Mouse (Mus musculus) cerebellum, adult 11-12 months (tissue): Measurements from ENCODE around the gene Clk3.

Experiments
- DNase-seq: peaks from one replicate; pipeline ENCODE4 v3.0.0; 2022

The Clk3 gene

GRCm38 (mm10) chr9:57765364-57766351, at the start of gene Clk3:
Gene Clk3, minus strand, starts transcription at chr9:57765860.
- DNase-seq: peak; percentile 82

DNA sequence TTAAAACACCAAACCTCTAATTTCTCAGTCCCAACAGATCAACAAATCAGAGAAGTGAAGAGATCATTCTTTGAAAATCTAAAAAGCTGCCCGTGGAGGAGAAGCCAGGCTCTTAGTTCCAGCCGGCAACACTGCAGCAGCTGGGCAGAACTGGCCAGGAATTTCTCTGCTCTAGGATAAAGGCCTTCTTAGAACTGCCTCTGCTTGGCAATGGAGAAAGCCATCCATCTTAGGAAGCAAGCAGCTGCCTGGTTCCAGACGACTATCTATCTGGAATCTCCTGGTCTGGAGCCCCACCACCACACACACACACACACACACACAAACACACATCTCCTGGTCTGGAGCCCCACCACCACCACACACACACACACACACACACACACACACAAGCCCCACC, 49.2 kb upstream of the Clk3 start:
- no peak for DNase-seq

DNA sequence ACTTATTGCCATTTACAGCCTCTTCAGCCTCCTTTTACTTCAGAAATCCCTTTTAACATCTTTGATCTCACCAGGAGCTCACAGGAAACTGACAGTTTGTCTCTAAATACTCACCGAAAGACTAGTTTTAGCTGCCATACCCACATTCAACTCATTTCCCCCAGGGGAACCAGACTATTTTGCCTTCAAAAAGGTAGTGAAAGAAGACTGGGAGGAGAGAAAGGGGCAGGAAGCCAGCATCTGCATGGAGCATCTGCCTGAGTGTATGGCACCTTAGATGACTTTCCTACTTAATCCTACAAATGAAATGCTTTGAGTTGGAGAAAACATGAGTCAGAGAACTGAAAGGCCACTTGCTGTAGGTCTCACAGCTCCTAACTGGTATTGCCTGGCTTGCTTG, 48.4 kb upstream of the Clk3 start:
- DNase-seq: no peak

DNA sequence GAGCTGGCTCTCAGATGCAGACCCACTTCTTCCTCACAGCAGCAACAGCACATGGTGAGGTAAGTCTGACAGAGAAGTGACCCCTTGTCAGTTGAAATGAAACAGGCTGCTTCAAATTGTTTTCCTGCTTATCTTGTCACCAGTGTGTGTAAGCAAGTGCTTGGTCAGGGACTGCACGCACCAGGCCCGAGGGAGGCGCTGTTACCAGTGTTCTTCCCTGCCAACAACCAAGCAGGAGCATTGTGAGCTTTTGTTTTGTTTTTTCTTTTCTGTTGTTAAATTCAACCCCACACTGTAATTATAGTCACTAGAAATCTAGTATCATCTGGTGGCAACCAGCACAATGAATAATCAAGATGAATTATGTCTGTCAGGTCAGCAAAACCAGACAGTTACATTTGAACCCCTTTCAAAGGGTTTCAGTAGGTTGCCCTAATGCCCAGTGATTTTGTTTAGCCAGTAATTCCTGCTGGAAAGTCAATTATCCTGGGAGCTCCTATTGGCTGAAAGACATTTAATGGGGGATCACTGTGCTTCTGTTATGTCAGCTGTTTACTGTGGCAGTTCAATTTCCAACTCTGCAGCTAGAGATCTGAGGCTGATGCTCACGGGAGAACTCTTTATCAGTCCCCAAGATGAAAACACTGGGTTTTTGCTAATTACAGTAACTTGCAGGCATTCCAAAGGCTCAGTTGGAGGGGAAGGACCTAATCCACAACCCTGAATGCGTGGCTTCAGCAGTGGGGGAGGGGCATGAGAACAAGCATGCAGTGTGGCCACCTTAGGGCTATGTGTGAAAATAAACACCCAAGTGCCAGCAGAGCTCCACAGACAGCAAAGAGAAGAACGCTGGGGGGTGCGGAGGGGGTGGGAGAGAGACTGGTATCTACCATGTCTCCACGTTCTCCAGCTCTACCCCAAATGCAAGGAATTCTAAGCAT, 46.4 kb upstream of the Clk3 start:
- no peak for DNase-seq

DNA sequence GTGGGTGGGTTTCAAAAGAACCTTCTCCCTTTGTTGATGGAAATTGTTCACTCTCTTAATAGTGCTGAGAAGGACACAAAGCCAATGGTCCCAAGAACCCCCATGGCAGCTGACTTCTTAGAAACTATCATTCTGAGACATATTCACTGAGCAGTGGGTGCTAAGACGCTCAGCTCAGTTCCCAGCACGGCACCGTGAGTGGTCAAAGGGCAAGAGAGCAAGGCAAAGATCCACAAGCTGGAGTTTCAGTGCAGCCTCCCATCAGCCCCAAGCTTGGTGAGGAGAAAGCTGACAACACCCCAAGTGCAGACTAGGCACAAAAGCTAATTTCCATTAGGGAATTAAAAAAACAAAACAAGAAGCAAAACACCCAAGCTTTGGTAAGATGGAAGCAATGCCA, 45.0 kb upstream of the Clk3 start:
- DNase-seq: no peak

DNA sequence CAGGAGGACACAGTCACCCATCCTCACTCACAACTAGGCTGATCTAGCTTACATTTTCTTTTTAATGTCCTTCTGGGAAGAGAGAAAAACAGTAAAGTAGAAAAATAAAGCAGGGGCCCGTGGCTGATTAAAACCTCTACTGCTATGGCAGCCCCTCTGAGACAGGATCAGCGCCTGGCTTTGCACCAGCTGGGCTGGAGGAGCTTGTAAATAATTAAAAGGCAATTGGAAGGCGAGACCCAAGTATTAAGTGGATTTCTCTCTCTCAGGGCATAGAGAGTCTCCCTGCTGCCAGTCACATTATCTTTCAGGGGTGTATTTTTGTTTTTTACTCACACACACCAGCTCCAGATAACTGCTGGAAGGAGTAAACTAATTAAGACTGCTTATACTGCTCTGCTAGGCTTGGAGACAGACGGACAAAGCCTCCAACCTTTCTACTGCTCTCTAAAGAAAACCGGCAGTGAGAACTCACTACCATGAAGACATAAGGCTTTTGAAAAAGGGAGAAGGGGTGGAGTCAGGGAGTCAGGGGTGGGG, 43.2 kb upstream of the Clk3 start:
- no peak for DNase-seq

- no peak for DNase-seq
Measured at GRCm38 (mm10) chr9:57807174-57807651, 41.6 kb upstream of the Clk3 start.

DNA sequence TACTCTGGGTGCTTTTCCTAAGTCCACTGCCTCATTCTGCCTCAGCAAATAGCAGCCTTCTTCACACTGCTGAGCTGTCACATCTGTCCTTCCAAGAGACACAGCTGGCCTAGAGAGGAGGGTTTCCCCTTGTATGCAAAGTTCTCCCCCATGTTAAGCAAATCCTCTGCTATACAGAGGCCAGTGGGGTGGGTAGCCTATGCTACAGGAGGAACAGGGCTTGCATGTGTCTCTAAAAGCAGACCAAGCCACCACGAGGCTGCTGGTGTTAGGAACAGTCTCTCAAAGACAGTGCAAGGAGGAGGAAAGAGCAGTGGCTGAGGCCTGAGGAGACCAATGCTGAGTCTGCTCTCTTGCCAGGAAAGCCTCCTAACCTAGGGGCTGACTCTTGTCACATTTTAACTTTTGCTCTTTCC, 40.4 kb upstream of the Clk3 start:
- no peak for DNase-seq

GRCm38 (mm10) chr9:57805087-57805737, 39.6 kb upstream of the Clk3 start:
- DNase-seq: no peak

DNA sequence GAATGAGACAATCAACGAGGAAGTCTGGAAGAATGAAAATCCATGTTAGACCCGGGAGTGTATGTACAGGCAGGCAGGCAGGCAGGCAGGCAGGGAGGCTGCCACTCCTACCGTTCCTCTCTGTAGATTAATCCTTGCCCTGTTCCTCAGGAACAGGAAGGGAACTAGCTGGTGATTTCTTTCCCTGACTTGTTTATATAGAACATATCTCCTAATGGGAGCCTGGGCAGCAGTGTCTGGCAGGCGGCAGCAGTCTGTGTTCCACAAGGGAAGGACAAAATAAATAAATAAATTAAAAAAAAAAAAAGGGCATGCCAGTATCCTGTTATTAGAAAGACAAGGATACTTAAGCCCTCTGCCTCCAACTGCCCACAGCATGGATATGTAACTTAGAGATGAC, 38.2 kb upstream of the Clk3 start:
- no peak for DNase-seq

DNA sequence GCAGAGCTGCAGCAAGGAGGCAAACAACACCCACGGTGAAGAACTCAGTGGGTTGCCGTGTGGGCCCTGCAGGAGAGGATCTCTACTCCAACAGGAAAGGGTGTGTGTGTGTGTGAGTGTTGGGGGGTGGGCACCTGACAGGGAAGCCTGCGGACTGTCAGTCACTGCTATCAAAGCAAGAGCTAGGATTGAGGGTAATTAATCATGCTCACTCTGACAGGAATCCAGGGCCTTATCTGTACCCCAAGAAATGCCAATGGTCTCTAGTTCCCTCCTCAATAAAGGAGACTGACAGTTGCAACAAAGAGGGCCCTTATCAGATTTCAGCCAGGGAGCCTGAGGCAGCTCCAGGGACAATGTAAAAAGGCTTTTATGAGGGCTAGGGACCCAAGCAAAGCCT, 37.4 kb upstream of the Clk3 start:
- DNase-seq: no peak

- DNase-seq: no peak
Measured at GRCm38 (mm10) chr9:57800325-57800975, 34.8 kb upstream of the Clk3 start.

DNA sequence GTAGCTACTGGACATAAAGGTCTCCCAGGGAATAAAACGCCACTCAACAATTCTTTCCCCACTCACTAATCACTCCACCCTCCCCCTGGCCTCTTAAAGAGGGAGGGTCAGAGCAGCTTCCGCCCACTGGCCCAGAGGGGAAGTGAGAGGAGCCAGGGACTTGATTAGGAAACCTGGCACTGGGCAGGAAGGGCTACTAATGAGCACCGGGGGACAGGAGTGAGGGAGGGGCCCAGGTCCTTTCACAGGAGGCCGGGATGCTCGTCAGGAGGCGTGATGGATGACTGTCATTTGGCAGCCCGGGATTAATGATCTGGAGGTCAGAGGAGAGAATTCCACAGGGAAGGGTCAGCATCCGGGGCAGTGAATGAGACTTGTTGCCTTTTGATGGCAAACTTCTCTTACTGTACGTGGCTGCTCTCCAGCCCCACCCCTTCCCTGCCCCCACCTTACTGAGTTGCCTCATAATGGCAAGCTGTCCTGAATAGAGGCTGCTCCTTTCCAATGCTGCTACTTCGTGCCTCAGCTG, 33.1 kb upstream of the Clk3 start:
- DNase-seq: no peak

DNA sequence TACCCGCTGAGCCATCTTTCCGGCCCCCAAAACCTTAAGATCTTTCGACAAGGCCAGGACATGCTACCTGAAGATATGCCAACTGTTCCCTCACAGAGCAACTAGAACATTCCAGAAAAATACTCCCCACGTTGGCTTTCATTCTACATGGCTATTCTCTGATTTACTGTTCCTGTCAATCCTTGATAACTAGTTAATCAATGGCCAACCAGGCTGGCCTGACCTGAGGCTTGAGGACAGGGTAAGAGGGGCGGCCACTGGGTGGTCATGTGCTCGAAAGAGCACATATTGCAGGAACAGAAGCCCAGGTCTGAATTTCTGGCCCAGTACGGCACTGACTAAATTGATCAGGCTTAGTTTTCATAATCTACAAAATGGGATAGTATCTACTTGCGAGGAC, 31.8 kb upstream of the Clk3 start:
- no peak for DNase-seq

DNA sequence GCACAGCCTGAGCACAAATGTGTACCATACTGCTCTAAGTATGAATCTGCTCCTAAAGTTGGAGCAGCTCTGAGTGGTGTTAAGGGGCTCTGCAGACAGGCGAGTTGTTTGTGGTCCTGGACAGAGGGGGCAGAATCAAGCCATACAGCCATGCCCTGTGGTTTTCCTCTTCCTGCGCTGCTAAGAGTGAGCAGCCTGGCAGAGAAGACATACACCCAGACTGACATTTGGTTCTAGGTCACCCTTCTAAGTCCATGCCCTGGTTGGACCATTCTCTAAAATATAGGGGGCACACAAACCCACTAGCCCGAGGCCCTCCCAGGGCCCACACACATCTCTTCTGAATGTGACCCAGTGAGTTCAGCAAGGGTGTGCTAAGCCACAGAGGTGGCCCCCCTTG, 24.1 kb upstream of the Clk3 start:
- DNase-seq: no peak

- no peak for DNase-seq
Measured at GRCm38 (mm10) chr9:57782656-57783055, 17.0 kb upstream of the Clk3 start.

- no peak for DNase-seq
Measured at GRCm38 (mm10) chr9:57775736-57776135, 10.1 kb upstream of the Clk3 start.

DNA sequence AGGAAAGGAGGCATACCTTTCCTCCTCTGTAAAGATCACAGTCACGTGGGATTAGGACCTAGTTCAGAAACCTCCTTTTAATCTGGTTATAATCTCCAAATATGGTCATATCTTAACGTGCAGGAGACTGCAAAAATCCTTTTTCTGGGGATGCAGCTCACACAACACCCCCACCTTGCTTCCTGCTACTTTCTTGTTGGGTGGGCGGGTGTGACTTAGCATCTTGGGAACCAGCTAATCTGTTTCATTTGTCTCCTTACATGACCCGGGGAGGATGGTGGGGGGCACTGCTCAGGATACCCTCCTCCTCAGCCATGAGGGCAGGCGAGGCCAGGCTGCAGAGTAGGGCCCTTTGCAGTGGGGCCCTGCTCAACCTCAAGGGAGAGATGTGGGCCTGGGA, 9.4 kb upstream of the Clk3 start:
- DNase-seq: no peak

- no peak for DNase-seq
Measured at GRCm38 (mm10) chr9:57774168-57774567, 8.5 kb upstream of the Clk3 start.

DNA sequence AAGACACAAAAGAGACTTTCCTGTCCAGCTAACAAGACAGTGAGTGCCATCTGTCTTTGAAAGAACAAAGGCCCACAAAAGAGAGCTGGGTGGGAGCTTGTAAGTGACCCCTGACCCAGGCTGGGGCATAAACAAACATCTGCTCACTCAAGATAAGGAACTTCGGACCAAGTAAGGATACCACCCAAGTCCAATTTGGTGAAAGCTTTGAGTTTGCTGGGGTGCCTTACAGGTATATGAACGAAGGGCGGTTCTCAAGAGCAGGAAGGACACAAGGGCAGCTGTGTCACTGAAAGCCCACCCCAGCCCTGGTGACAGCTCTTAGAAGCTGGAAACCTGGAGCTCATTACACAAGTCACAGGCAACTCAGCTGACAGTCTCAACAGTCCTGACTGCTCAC, 8.1 kb upstream of the Clk3 start:
- DNase-seq: no peak

DNA sequence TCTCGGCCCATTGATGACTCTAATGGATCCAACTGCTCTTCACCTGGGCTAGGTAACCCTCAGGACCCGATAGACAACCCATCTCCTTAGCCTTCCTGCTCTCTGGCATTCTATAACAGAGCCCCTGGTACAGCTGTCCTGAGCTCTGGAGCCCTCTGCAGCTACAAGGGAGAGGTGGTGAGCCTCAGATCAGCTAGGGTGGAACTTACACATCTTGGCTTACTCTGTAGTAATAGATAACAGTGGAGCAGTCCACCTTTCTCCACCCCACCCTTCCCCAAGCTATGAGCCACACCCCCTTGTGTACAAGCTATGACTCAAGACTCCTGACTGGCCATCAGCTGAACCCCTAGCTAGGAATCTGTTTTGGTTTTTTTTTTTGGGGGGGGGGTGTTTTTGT, 5.2 kb upstream of the Clk3 start:
- DNase-seq: no peak

DNA sequence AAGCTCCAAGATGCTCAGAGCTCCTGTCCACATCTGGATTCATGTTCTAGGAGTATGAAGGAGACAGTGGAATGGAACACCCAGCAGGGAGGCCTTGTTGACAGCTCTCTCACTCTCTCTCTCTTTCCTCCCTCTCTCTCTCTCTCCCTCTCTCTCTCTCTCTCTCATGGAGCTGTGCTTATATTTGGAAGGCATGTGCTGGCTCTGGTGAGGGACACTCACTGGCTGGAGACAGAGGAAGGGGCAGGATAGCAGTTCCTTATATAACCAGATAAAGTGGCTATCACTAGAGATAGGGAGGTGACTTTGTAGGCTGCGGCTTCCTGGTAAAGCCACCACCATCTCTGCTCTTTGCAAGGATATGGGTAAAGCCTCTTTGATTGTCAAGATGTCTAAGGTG, 4.6 kb upstream of the Clk3 start:
- no peak for DNase-seq
